Mouse (Mus musculus) stomach, postnatal 0 days (tissue): Measurements from ENCODE around the gene Utrn.

ENCODE experiments used
- CTCF ChIP-seq: IDR thresholded peaks from 2 replicates; pipeline ENCODE4 v1.5.1; 2016; ENCODE audit warnings: antibody characterized with exemption, low read depth, mild to moderate bottlenecking, moderate library complexity
- EP300 ChIP-seq: optimal IDR thresholded peaks from 2 replicates; pipeline ENCODE3; 2016; ENCODE audit warnings: antibody characterized with exemption

DNA sequence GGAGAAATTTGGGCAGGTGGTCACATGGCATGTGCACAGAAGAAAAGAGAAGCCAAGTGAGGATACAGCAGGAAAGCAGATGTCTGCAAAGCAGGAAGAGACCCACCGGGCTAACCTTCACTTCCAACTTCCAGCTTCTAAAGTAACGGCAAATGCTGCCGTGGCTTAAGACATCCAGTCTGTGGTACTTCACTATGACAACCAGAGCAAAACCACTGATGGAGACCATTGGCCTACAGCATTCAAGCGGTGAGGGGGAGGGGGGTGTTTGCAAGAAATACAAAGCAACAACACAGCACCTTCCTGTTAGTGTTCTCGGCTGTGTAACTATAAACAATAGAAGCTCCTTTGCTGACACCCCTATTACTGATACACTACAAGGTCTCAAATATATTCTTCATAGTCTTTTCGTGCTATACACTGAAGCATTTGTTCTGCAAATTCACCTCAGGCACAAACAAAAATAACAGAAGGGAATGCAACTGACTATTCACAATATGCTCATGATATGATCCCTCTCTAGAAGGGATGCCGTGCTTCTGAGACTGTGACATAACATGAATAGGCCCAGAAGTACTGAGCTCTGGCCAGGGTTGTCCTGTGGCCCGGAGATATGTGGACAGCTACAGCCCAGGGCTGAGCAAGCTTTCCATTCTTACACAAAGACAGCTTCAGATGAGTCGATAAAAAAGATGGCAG, 530.0 kb downstream of the Utrn start:
- TF ChIP-seq EP300: no peak
- TF ChIP-seq CTCF: no peak
